Mouse (Mus musculus): ENCODE results near the gene Ifnar1.
"Not testable (repeated sequence)": the region's sequence is repeated elsewhere in the genome, so short reads cannot be mapped to it uniquely, and the experiment has no call there.

Gene Ifnar1

DNA sequence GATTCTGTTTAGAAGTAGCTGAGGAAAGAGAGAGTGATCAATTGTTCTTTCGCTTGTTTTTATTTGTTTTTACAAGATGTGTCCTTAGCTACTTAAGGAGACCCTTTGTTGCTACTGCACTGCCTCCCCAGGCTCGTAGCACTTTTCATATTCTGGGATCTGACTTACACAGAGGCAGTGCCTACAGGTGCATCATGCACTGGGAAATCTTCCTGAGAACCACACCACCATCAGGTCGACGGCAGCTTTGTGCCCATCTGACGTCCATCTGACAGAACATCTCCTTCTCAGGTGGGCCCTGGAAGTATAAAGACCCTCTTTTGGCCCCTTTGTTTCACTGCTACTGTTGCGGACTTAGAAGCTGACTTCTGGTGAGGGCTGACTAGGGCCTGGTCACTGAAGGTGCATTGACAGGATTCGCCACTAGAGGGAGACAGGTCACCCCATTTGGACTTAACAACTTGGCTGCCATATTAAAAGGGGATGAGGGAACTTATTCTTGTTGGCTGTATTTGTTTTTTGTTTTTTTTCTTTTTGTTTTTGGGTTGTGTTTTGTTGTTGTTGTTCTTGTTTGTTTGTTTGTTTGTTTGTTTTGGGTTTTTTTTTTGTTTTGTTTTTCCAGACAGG lies 27.2 kb downstream of the Ifnar1 start:
- peak; percentile 90 for DNase-seq

DNA sequence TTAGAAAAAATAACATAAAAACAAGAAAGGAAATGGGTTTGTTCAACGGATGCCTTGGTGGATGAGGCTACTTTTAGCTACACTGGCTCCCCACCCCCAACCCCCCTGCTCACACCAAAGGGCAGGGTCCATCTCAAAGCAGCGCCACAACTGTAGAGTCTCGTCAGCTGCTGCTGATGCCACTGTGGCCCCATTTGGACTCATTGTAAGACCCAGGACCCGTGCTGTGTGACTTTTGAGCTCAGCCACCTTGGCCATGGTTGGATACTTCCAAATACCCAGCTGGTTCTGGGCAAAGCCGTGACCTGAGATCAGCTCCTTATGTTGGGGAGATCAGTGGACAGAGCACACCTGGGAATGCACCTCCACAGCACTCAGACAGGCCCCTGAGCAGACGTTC lies 28.1 kb downstream of the Ifnar1 start:
- DNase-seq: no peak

DNA sequence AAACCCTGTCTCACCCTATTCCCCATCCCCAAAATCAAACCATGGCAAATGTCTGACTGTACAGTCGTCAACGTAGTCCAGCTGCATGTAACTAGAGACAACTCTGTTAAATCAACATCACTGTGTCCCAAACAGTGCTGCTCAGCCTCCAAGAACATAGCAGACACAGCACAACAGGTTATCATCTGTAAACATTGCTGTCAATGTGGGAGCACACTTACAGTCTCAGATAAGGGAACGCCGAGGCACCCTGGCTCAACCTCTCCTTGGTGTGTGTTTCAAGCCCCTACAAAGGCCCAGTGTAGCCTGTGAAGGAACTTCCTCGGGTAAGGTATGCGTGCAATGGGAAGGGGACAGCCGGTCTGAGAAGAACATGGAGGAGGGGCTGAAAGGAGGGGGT lies 32.0 kb downstream of the Ifnar1 start:
- no peak for DNase-seq

DNA sequence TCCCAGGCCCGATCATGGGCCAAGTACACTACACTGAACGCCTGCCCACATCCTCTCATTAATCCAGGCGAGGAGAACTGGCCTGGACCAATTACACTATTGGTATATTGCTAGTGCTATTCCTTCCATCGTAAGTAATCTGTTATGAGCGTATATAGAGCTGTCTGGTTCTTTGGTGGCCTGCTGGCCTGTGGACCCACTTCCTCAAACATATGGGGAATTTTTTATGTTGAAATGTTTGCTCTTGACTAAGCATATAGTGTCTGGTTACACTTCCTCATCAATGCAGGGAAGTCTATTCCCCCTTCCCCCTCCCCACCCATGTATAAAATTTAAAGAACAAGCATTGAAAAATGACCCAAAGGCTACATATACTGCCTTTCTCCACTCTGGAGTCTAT lies 37.0 kb downstream of the Ifnar1 start:
- no peak for DNase-seq

DNA sequence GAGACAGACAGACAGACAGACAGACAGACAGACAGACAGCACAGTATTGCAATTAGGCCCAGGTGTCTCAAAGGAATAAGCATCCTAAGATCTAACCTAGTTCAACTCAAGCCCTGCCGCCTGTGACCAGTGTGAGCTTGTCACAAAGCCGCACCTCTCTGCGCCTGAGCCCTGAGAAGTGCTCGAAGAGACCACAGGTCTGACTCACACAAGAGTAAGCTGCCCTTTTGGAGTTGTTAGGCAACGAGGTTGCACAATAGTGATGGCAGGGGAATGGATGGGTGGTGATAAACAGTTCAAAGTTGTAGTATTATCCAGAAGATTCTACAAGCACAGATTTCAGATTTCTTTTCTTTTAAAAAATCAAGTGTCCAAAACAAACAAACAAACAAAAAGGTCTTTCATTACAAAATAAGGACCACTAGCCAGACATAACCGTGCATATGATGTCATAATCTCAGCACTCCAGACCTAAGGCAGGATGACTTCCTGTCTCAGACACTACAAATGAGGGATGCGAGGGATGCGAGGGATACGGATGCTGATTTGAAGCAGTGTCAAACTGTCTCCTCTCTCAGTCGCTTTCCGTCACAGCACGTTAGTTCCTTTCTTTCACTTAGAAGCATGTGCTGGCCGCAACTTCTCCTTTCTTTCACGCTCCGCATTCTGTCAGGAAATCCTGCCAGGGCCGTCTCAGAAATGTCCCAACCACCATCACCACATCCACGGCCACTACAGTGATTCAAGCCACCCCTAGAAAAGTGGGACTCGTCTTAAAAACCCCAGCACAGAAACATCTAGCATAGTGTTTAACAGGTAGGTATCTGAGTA lies 37.7 kb downstream of the Ifnar1 start:
- peak; percentile 60 for DNase-seq

DNA sequence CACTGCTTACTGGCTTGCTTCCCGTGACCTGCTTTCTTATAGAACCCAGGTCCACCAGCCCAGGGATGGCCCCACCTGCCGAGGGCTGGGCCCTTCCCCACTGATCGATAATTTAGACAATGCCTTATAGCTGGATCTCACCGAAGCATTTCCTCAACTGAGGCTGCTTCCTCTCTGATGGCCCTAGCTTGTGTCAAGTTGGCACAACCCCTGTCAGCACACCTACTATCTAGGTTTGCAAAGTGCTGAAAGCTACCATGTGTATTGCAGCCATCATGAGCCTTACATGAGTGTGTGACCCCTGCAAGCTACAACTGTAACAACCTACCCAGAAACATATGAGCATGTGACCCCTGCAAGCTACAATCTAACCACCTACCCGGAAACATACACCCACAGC lies 39.2 kb downstream of the Ifnar1 start:
- DNase-seq: no peak

DNA sequence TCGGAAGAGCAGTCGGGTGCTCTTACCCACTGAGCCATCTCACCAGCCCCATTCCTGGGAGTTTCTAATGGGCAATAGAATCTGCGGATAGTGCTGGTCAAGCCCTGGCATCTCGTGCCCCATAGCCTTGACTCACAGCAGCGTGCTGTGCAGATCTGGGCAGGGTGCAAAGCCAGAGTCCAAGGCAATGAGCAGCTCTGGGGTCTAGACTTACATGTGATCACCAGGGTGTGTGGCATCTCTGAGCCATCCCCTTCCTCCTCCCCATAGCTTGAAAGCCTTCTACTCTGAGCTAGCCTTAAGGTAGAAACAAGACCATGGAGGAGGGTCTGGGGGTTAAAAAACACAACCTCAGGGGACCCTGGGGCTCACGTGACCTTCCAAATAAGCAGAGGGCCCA lies 41.2 kb downstream of the Ifnar1 start:
- DNase-seq: no peak

DNA sequence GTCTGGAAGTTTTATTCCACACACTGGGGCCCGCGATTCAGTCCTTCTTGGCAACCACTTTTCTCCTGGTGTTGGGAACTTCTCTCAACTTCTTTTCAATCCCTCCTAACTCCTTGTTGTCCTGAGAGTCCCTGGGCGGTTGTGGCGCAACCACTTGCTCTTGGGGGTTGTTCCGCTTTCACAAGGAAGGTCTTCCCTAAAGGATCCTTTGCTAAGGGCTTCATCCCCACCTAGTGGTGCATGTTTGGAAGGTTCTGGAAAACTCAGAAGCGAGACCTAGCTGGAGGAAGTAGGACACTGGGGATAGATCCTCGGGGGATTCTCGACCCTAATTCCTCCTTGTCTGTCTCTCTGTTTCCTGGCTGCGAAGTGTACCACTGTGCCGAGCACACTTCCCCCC lies 42.0 kb downstream of the Ifnar1 start:
- peak; percentile 65 for DNase-seq

DNA sequence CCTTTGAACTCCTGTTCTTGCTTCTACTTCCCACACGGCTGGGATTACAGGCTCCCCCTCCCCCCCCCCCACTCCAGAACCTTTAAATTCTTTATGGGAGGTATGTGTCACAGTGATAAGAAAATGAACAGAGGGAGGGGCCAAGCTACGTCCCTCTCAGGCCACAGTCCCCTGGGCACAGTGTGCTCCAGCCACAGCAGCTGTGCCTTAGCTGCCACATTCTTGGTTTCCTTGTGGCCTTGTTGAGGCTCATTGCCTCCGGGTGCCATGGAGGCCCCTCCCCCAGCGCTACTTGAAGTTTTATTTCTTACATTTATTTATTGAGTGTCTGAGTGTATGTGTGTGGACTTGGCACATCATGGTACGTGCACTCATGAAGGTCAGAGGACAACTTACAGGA lies 42.5 kb downstream of the Ifnar1 start:
- DNase-seq: no peak

DNA sequence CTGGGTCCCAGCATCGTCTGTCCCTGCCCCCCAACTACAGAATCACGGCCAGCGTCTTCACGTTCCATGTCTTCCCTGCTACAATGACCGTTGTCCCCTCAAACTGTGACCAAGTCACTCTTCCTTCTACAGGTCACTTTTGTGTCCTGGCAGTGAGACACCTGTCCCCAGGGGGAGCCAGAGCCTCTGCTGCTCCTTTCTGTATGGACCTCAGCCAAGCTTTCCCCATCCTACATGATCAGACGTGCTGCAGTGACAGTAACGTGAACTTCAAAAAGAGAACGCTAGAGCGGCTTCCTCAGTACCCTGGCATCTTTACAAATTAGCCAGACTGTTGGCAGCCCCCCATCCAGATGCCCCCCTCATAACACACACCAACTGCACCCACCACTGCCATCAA lies 43.5 kb downstream of the Ifnar1 start:
- no peak for DNase-seq

DNA sequence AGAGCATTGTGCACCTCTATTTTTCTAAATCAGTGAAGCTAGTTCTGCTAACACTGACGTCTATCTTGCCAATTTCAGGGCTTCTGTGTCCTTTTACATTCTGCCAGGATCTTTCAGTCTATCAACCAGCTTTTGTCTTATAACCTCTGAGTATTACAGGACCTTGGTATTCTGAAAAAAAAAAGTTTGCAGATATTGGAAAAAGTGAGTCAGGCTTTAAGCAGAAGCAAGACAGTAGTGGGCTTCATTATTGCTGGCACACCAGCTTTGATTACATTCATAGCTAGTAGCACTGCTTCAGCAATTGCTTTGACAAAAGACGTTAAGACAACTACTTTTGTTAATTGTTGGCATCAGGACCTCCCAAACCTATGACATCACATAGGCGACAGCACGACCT lies 45.8 kb downstream of the Ifnar1 start:
- DNase-seq: not testable (repeated sequence)

DNA sequence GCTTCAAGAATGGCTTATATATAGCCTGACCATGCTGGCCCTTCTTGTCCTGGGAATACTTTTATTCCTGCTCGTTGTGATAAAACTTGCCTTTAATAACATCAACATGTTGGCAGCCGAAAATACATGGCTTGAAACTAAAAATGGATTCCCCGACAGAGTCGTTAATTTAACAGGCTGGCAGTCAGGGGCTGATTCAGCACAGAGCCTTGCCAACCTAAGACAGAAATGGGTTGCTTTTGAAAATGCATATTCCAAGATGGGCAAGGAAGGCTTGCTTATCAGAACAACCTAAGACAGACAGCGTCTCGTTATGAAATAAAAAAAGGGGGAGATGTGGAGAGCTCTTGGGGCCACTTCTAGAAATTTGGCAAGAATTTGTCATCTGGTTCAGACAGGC lies 46.8 kb downstream of the Ifnar1 start:
- no peak for DNase-seq

DNA sequence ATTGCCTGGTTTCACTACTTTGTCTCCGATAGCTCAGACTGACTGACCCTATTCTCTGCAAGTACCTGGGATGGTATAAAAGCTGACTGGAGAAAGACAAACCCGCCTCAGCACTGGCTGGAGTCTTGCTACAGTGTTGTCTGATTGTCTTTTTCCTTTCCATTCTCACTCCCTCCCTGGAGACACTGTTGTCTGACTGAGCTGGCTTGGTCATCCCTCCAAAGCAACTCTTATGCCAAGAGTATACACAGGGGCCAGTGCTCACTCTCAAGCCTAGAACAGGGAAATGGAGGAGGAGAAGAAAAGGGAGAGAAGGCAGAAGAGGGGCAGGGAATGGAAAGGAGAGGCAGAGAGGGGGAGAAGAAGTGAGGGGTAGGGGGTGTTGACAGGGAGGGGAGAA lies 47.4 kb downstream of the Ifnar1 start:
- DNase-seq: no peak

DNA sequence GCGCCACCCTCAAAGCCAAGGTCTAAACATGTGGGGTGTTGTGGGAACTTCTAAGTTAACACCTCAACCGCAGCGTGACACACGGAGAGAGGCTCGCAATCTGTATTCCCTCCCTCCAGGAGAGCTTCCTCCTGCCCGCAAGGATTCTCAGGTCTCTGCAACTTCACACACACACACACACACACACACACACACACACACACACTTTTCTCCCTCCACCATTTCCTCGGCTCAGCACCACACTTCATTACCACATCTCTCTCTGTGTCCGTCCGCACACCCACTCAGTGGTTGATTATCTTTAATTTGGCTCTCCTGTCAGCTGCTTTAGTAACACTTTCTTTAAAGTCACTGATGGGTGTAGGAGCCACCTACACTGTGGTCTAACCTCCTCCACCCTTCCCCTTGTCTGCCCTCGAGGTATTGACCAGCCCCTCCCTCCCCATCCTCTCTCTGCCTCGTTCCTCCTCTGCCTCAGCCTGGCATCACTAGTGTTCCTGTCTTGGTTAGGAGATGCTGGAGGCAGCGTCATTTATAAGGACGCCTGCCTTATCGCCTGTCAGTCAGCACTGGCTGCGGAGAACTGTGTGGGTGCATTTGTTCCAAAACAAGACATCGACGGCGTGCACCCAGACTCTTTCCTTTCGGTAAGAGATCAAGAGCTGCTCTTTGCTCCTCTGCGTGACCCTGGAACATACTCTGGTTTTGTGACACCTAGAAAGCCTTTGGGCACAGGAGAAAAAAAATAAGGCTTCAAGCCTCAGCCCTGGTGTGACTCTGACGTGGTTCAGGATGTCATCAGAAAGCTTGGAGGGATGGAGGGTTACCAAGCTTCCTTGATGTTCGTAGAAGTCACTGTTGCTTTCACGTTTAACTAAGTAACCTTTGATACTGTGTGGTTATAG lies 48.3 kb downstream of the Ifnar1 start:
- no peak for DNase-seq

DNA sequence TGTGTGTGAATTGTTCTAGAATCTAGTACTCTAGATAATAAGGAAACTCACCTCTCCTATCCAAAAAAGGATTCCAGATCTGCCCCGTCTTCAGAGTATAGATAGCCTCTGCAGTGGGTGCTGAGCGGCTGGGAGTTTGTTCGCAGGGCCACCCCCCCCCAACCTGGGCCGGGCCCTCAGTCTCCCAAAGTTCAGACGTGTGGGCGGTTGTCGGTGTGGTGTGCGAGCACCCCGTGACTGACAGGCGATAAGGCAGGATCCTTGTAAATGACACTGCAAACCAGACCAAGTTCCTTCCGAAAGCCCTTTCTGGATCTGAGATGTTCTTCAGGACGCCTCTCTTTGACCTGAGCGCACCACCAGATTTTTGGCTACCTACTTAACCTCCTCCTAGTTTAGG lies 49.4 kb downstream of the Ifnar1 start:
- no peak for DNase-seq

DNA sequence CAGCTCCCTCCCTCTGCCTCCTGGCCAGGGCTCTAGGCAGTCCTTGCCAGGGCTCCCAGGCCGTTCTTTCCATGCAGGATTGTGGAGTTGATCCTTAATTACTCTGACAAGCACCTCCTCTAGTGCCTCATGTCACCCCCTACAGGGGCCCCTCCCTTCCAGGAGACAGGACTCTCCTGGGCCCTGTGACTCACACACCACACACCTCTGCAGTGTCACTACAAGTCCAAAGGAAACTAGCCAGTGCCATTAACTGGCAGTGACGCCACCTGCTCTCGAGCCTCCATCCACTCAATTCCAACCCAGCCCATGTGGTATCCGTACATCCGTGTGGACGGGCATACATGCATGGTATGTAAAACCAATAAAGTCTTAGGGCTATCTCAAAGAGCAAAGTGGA lies 49.9 kb downstream of the Ifnar1 start:
- DNase-seq: no peak

DNA sequence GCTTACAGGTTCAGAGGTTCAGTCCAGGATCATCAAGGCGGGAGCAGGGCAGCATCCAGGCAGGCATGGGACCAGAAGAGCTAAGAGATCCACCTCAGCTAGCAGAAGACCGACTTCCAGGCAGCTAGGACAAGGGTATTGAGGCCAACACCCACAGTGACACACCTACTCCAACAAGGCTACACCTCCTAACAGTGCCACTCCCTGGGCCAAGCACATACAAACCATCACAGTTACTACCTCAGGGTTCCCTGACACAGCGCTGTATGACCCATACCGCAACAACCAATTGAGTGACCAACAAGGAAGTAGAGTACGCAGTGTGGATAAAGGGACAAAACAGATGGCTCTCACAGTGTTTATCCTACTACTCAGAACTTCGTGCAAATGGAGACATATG lies 51.3 kb downstream of the Ifnar1 start:
- no peak for DNase-seq

DNA sequence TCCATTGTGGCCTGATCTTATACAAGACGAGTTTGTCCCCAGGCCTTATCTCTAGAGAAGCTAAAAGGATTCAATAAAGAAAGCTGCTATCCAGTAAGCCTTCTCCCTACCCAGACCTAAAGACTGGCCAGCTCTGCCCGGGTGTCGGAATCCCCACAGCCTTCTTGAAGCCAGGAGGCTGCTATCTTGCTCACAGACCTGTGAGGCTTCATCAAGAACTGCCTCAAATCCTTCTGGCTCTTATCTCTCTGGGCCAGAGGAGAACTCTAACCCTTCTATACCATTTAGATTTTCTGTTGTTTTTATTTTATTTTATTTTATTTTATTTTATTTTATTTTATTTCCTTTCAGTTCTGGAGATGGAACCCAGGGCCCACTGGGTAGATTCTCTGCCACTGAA lies 52.0 kb downstream of the Ifnar1 start:
- DNase-seq: no peak

DNA sequence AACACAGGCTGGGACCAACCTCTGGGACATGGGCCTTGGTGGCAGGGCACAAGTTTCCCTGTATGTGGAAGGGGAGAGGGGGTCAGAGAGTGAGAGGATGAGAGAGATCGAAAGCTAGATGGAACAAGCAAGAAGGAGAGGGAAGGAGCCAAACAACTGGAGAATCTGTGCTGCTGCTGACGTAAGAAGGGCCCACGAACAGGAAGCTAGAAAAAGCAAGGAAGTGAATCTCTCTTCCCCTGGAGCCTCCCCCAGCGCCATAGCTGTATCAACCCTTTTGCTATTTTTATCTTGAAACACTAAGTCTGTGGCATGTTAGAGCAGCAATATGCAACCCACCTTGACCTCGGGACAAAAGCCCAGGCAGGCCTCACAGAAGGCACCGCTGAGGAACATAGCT lies 53.0 kb downstream of the Ifnar1 start:
- no peak for DNase-seq

DNA sequence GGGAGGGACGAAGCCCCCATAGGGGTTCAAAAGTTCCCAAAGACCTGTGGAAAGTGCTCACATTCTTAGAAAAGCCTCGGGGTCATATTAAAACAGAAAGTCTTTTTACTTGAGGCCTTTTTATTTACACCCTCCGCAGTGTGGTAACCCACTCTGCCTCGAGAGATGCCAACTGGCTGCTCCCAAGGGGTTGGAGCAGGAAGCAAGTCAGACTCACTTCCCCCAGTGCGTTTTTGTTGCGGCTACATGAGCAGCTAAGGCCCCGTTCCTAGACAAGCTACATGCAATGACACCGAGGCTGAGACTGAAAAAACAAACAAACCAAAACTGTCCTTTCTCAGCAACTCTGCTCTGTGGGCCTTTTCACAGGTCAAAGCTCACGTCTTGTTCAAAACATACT lies 53.5 kb downstream of the Ifnar1 start:
- no peak for DNase-seq

DNA sequence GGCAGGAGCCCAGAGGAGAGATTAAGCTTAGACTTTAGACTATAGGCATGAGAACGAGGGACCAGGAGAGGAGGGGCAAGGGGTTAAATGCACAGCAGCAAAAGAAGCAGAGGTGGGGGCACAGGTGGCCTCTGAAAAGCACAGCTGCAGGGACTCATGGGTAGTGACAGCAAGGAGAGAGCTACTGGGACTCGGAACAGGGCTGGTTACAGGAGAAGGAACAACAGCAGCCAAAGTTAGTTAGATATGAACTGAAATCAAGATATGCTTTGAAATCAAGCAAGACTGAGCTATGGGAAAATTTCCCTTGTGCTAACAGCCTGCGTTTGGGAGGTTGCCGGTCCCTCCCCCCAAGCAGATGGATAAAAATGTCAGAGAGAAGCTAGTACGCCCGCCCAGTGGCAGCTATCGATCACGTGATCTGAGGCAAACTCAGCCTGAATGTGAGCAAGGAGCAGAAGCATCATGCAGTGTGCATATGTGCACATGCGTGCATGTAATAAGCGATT lies 56.6 kb downstream of the Ifnar1 start:
- DNase-seq: no peak

DNA sequence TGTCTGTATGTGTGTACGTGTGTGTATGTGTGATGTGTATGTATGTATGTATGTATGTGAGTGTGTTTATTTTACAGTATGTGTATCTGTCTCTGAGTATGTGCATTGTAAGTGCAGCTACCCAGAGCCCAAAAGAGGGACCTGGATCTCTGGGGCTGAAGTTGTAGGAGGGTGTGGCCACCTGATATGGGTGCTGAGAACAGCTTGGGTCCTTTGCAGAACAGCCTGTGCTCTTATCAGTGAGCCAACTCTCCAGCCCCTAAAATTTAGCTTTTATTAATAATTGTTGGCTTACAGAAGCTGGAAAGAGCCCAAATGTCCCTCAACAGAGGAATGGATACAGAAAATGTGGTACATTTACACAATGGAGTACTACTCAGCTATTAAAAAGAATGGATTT lies 58.6 kb downstream of the Ifnar1 start:
- DNase-seq: no peak

DNA sequence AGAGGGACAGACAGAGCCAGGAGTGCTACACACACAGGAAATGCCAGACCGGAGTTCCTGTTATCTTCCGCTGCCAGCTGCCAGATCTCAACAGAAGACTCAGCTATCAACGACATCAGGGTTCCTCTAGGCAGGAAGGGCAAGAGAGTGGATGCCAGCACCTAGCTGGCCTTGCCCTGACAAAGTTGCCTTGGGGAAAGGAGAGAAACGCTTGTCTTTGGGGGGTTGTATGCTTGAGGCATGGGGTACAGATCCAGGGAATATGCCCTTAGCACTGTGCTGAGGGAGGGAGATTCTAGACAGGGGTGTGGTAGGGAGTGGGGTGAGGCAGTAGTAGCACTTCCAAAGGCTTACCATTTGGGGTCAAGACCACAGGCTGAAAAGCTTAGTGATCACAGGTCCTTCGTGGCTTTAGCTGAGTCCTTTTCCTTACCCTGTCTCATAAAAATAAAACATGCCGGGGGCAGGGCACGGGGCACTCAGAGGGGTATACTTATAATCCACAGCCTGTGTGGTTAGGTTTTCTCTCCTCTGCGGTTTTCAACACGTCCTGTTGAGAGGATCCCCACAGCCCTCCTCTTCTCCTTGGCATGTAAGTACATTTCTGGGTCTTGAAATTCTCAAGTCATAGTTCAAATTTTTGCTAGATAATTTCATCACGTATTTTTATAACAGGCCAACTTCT lies 60.7 kb downstream of the Ifnar1 start:
- peak; percentile 56 for DNase-seq

All from lung, postnatal 14 days (tissue).